Mouse (Mus musculus): ENCODE results near the gene Frrs1l. TPM values are rescaled to one million over a fixed set of nuclear protein-coding genes. Genes with fewer than 3 reads are reported as not detected.

The Frrs1l gene
- total RNA-seq, 2 experiments from 2014 or later, result not detected

- ATAC-seq (ENCODE audit: poor library complexity, severe bottlenecking), result no peak
These were observed 74.4 kb downstream of the Frrs1l start for GRCm38 (mm10) chr4:56915732-56916325.

- ATAC-seq (ENCODE audit: poor library complexity, severe bottlenecking), result peak; percentile 91
These were observed 75.4 kb downstream of the Frrs1l start for GRCm38 (mm10) chr4:56914761-56915160.

DNA sequence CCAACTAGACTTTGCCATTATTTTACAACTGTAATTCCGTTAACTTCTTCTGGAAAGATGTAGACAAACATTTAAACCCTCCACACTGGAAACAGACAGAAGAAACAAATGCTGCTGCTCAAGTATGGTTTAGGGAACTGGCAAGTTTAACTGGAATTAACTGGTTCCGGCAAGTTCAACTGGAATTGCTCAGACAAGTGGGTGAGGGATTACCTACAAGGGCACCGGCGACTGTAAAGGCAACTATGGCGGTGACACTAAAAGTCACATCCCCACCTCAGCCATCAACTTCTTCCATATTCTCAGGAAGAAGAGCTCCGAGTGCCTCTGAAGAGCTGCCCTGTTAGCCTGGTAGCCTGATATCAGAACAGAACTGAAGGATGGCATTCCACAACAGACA is 75.9 kb downstream of the Frrs1l start:
- ATAC-seq (ENCODE audit: poor library complexity, severe bottlenecking), result peak; percentile 12; the same call in 1 of the 2 replicates

DNA sequence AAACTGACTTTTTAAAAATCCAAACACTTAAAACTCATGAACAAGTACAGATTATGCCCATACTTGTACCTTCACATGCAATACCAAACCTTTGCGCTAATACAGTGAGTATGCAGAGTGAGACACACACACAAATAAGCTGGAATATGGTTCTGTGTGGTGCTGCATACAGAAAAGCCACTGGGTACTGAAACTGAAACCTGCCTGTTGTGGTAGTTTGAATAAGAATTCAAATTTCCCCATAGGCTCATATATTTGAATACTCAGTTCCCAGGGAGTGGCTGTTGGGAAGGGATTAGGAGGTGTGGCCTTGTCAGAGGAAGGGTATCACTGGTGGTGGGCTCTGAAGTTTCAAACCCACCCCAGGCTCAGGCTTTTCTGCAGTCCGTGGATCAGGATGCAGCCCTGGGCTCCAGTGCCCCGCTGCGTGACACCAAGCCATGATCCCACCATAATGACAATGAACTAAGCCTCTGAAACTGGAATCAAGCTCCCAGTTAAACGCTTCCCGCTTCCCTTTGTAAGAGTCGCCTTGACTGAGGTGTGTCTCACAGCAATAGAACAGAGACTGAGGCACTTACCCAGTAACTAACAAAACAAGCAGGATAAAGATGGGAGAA is 77.7 kb downstream of the Frrs1l start:
- no peak for ATAC-seq (ENCODE audit: poor library complexity, severe bottlenecking)

DNA sequence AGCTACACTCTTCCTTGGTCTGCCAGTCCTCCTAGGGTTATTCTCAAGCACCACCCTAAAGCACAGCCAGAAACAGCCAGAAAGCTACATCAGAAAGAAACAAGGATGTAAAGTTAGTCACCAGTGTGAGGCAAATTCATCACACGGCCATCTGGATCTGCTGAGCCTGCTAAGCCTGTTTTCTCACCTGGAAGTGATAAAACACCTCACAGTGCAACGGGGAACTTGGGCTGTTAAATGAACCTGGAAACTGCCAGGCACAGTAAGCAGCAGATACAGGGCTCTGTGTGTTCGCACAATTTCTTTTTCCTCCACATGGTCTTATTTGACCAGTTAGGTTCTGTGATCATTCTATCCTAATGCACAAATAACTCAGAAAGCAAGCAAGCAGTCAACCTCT is 80.6 kb downstream of the Frrs1l start:
- ATAC-seq (ENCODE audit: poor library complexity, severe bottlenecking), result no peak

GRCm38 (mm10) chr4:56907671-56908070 is 82.5 kb downstream of the Frrs1l start:
- no peak for ATAC-seq (ENCODE audit: poor library complexity, severe bottlenecking)

Other genes starting within 250 kb of the Frrs1l start
- 0.13 TPM in 1 of 2 replicates, not detected in the other for gene Actl7b, start 248.9 kb downstream of the Frrs1l start, total RNA-seq (2015)
- not detected in 2 replicates for gene Actl7b, start 248.9 kb downstream of the Frrs1l start, total RNA-seq (2017)
- gene Actl7a, start 247.0 kb downstream of the Frrs1l start, total RNA-seq (2015), result not detected in 2 replicates
- gene Actl7a, start 247.0 kb downstream of the Frrs1l start, total RNA-seq (2017), result not detected in 2 replicates
- 34.6 and 35.3 TPM in 2 replicates for gene Elp1, start 188.1 kb downstream of the Frrs1l start, total RNA-seq (2015)
- gene Elp1, start 188.1 kb downstream of the Frrs1l start, total RNA-seq (2017), result 31.2 and 33.0 TPM in 2 replicates
- 15.7 and 18.9 TPM in 2 replicates for gene Fam206a, start 188.0 kb downstream of the Frrs1l start, total RNA-seq (2015)
- 5.7 and 6.6 TPM in 2 replicates for gene Fam206a, start 188.0 kb downstream of the Frrs1l start, total RNA-seq (2017)
- gene Ctnnal1, start 125.2 kb downstream of the Frrs1l start, total RNA-seq (2015), result 0.73 and 2.5 TPM in 2 replicates
- gene Ctnnal1, start 125.2 kb downstream of the Frrs1l start, total RNA-seq (2017), result 1.7 and 1.9 TPM in 2 replicates
- gene Tmem245, start 43.0 kb downstream of the Frrs1l start, total RNA-seq (2015), result 10.1 and 10.9 TPM in 2 replicates
- 4.6 and 10.0 TPM in 2 replicates for gene Tmem245, start 43.0 kb downstream of the Frrs1l start, total RNA-seq (2017)
- gene Epb41l4b, start 153.0 kb upstream of the Frrs1l start, total RNA-seq (2015), result 2.8 and 3.4 TPM in 2 replicates
- gene Epb41l4b, start 153.0 kb upstream of the Frrs1l start, total RNA-seq (2017), result 2.9 and 4.1 TPM in 2 replicates

Measured in megakaryocyte, adult 5-6 weeks (primary cell).